Mouse (Mus musculus) retina, adult 2 months (tissue): ENCODE results near the gene Nectin4.
"Not testable (repeated sequence)": the region's sequence is repeated elsewhere in the genome, so short reads cannot be mapped to it uniquely, and the experiment has no call there.

ENCODE experiments used
- DNase-seq: peaks from one replicate; pipeline ENCODE4 v3.0.0-alpha.2; 2012; ENCODE audit warnings: low read depth, low spot score

Gene Nectin4

DNA sequence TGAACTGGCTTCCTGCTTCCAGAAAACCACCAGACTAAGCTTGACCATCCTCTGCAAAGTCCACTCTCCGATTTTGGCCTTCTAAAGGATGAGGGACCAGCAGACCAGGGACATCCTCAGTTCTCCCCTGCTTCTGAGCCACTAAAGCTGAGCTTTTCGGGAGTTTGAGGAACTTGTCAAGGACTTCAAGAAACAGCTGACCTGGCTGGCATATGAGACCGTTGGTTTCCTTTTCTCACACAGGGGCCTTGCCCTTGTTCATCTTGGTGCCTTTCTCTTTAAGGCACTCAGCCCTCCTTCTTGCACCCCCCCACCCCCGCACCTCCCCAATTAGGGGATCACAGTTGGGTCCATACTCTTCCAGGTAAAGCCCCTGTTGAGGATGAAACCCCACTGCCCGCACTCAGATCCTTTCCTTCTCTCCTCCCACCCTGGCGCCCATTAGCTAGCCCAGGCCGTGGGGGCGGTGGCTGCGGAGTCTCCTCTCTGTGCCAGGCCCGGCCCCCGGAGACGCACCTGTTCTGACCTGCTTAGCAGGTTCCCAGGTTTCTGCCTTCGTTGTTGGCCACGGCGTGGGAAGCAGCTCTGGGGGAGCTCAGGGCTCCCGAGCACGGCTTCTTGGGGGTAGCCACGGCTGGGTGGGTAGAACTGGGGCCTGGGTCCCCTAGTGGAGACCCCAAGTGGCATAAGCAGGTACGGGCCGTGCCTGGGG lies at the start of gene Nectin4:
Gene Nectin4, plus strand, starts transcription at position 255 of the 712 bp plus-strand sequence.
- no peak for DNase-seq

GRCm38 (mm10) chr1:171320151-171320550 lies 49.7 kb upstream of the Nectin4 start:
- DNase-seq = no peak

GRCm38 (mm10) chr1:171321415-171321814 lies 48.5 kb upstream of the Nectin4 start:
- no peak for DNase-seq

- no peak for DNase-seq
These were observed 47.9 kb upstream of the Nectin4 start for GRCm38 (mm10) chr1:171322012-171322411.

DNA sequence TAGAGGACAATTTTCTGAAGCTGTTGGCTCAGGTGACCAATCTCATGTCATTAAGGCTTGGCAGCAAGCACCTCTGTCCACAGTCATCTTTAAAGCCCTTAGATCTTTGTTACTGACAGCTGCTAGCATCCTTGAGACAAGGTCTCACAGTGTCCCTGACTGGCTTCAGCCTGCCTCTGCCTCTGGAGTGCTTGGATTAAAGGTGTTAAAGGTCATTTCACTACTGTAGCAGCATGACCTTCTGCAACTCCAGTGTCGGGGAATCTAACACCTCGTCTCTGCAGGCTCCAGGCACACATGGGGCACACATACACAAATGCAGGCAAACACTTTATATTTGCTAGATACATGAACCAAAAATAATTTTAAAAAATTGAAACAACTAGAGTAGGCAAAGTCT lies 44.3 kb upstream of the Nectin4 start:
- no peak for DNase-seq

- DNase-seq = not testable (repeated sequence)
These were observed 43.3 kb upstream of the Nectin4 start for GRCm38 (mm10) chr1:171326588-171326987.

DNA sequence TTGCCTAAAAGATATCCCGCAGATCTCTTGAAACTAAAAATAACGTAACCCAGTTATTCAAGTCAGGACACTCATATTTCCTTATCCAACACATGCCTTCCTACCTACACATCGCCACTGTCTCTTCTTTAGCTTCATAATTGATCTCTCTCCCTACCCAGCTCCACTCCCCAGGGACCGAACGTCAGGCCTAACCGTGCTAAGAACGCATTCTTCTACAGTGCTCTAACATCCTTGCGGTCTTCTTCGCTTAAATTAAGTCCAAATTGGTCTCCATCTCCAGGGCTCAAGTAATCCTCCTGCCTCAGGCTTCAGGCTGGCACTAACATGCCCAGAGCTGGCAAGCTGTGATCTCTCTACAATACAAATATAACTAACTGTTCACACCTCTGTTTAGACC lies 41.7 kb upstream of the Nectin4 start:
- DNase-seq = no peak

DNA sequence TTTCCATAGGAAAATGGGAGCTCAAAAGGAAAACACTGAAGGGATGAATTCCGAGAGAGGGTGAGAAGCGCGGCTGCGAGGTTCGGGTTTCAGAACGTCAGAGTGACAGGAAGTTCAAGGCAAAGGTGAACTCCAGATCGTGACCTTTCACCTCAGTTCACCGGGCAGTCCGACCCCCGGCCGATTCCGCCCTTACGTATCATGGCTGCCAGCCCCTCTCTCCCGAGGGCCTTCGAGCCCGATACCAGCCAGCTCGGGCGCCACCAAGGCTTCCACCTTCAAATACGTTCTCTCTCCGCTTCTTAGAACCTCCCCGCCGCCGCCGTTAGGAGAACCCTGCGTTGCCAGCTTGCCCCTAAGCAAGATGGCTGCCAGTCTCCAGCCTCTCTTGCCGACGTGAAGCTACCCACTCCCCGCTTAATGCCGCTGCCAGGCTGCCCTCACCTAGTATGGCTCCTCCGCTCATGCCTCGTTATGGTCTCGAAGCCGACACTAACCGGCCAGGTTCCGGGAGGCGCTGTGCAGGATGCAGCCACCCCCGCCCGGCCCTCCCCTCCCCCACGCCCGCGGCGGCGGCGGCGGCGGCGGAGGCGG lies 41.0 kb upstream of the Nectin4 start, which contains the start of gene Dedd:
Gene Dedd, plus strand, starts transcription at position 307 of the 594 bp plus-strand sequence.
- DNase-seq = peak; percentile 85

DNA sequence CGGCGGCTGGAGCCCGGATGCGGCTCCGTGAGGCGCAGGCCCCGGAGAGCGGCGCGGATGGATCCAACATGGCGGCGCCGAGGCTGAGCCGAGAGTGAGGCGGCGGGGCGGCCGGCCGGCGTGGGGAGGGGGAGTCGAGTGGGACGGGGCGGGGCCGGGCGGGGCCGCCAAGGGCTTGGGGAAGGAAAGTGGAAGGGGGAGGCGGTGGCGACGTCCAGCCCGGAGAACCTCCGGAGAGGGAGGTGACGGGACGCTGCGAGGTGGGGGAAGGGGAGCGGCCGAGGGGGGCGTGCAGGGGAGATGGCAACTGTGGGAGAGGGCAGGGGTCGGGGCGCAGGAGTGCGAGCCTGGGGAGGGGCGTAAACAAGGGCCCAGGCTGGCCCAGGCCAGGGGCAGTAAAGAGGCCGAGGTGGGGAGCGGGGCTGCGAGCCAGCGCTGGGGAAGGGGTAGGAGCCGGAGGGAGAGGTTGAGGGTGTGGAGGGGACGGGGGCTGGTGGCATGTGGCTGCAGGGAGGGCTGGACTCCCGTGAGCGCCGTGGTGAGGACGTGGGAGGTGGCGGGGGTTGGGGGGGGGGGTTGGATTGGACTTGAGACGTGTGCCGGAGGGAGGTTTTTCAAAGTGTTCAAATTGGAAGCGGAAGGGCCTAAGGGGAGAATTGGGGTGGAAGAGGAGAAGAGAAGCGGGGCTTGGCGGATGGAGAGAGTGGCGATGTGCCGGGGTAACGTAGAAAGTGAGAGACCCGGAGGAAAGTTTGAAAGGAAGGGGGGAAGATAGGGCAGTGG lies 40.3 kb upstream of the Nectin4 start:
- DNase-seq = no peak

DNA sequence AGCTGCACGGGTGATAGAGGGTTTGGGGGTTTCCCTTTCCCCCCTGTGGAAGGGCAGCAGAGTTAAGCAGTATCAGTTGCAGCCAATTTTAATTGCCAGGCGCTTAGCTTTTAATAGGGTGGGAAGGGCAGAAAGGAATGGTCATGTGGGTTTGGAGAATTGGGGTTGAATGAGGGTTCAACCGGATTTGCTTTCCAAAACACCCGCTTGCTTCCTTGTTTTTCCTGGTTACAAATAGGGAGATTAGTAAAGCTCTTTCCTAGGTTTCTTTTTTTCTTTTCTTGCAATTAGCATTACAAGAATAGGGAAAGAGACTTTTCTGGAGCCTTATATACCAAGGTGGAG lies 39.7 kb upstream of the Nectin4 start:
- no peak for DNase-seq

DNA sequence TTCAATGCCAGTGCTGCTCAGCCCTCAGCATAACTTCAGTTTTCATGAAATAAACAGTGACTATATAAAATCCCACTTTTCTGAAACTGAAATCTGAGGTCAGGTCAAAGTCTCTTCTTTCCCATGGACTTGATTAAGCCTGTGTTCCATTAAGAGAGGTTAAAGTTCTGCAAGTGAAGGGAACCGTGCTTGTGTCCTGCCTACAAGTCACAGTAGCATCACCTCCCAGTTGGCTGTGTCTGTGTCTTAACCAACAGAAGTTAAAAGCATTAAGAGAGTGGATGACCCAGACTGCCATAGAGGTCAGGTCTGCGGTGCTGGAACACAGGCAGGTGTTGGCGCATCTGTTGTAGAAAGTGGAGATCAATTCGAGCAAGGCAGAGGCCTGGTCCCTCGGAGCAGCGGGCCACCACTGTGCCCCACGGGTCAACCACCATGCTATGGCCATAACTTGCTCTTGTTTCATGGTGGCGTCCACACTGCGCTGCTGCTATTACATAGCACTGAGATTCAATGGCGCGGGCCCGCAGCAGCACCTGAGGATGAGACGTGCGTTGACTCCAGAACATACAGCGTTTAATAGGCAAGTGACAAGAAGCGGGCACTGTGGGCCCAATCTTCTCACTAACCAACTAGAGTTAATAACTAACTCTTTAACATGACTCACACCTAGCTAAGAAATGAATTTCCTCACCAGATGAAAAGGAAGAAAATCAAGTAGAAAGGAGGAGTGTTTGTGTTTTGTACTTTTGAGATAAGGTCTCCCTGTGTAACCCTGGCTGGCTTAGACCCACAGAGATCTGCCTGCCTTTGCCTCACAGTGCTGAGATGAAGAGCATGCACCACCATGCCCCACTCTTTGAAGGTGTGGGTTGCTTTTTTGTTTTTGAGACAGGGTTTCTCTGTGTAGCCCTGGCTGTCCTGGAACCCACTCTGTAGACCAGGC lies 27.4 kb upstream of the Nectin4 start:
- no peak for DNase-seq

DNA sequence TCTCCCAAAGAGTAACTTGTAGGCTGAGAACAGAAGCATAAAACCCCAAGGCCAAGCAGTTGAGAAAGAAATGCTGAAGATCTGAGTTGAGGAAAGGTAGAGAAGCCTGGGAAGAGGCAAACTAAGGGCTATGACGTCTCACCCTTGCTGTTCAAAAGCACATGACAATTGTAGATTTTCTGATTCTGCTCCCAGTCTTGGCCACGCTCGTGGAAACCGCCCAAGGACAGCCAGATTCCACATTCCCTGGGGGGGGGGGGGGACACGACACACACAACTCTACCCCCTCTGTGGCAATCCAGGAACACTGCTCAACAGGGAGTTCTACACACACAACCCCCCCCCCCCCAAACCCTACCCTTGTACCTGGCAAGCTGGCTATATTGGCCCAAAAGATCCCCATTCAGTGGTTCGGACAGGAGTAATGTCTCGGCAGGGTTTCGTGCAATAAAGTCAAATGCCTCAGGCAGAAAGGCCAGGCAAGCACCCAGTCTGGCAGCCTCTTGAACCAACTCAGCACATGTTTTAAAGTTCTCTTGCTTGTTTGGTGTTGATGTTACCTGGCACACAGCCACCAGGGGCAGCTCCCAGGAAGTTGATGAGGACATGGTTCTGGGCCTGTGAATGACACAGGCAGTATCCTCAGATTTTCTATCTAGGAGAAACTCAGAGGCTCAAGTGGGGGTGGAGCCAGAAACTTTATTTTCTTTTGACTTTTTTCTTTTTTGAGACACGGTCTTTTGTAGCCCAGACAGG lies 25.8 kb upstream of the Nectin4 start:
- no peak for DNase-seq

DNA sequence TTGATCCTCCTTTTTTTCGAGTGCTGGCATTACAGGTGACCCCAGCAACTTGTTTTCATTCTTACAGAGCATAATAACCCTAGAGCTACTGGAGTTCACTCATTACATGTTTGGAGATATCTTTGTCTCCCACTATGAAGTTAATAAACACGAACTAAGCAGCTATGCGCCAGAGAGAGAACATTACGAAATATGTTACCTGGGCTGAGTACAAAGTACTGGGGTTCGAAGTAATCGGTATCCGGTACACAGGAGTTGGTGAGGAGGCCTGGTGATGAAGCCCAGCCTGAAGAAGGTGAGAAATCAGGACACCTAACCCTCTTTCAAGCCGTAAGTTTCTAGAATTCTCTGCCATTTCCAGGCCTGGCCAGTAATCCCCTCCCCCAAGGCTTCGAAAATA lies 25.2 kb upstream of the Nectin4 start:
- DNase-seq = no peak

DNA sequence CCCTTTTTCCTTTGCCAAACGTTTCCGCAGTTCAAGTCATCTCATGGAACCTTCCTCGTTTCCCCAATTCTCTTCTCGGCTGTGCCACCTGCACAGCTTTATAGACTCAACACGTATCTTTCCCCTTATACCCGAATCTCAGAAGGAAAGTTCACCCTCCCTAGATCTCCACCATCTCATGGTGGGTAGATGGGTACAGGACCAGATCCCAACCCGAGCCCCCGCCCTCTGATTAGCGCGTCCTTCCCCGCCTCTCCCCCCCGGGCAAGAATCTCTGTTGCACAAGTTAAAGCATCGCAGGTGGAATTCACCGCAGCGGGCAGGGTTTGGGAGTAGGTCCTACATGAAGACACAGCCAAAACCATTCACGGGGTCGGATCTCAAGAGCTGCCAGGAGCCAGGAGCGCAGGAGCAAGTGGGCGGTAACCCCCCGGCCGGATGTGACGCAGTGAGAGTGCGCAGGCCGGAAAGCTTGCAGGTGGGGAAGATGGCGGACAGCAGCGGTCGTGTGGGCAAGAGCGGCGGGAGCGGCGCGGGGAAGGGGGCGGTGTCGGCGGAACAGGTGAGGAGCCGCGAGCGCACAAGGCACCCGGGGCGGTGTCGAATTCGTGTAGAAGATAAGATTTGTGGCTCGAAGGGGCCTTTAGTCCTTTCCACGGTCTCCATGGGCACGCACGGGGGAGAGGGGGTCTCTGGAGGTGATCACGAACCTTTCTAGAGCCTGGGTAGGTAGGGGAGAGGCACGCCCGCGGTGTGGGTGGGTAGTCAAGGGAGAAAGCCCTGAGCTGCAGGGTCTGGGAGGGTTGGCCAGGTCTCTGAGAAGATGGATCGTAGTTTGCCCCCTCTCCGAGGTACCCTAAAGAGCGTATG lies 24.4 kb upstream of the Nectin4 start, which contains the start of the genes Nit1 and Pfdn2:
Gene Nit1, minus strand, starts transcription at position 422 of the 870 bp plus-strand sequence.
Gene Pfdn2, plus strand, starts transcription at position 446 of the 870 bp plus-strand sequence.
- DNase-seq = peak; percentile 87

GRCm38 (mm10) chr1:171346095-171346450 lies 23.8 kb upstream of the Nectin4 start:
- no peak for DNase-seq

- no peak for DNase-seq
These were observed 21.2 kb upstream of the Nectin4 start for GRCm38 (mm10) chr1:171348665-171349064.

- DNase-seq = no peak
These were observed 20.7 kb upstream of the Nectin4 start for GRCm38 (mm10) chr1:171349210-171349609.

DNA sequence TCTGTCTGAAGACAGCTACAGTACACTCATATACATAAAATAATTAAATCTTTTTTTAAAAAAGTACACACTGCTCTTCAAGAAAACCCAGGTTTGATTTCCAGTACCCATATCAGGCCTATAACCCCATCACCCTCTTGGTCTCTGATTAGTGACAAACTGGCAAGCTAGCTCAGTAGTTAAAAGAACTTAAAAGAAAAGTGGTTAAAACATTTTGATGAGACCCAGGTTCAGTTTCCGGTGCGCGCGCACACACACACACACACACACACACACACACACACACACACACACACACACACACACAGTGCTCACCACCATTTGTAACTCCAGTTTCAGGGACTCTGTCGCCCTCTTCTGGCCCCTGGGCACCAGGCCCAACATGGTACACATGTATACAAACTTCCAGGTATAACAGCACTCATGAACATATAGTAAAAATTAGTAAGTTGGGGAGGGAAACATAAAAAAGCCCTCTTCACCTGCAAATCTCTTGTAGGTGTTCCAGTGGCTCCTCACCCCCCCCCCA lies 14.0 kb upstream of the Nectin4 start:
- no peak for DNase-seq

GRCm38 (mm10) chr1:171356814-171357213 lies 13.1 kb upstream of the Nectin4 start:
- no peak for DNase-seq
